Mouse (Mus musculus) megakaryocyte, embryonic 14.5 days (primary cell): ENCODE measurements at regions not wholly inside any gene's neighbourhood (a gene's known extent, or its start where the extent isn't known, plus 50 kb on each side); places are given as distances from the start of the nearest gene placed in this dataset.

Source experiments
- FLI1 ChIP-seq: IDR thresholded peaks from 2 replicates; pipeline ENCODE4 v1.6.1; 2012; ENCODE audit warnings: low read length, inconsistent platforms, mixed read lengths
- GATA1 ChIP-seq: IDR thresholded peaks from 3 replicates; pipeline ENCODE4 v1.6.1; 2012; ENCODE audit warnings: mixed read lengths, low read length, inconsistent platforms, borderline replicate concordance

DNA sequence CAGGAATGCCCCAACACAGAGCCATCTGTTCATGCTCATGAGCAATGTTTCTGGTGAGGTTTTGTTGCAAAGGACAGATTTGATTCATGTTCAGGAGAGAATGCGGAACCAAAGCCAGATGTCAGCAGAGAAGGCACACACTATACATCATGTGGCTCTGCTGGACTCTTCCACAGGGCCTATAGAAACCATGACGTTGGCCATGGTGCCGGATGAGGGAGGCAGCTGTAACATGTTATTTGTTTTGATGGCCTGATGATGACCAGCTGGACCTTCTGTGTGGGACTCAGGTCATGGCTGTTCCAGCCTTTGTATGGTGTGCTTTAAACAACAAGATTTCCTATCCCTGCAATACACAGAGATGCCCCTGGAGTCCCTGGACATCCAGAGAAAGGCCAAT, 105.5 kb upstream of the Tcerg1l start:
- TF ChIP-seq GATA1: no peak
- no peak for TF ChIP-seq FLI1
